Mouse (Mus musculus) hindbrain, embryonic 16.5 days (tissue): ENCODE data around the gene Kif6. TPM values are rescaled to one million over a fixed set of nuclear protein-coding genes. Genes with fewer than 3 reads are reported as not detected.

Experiments
- ATAC-seq: fragments of 200-750 bp; cut with Nextera tagmentation; 2 replicates; pipeline ENCODE4 v1.8.0; 2017; ENCODE audit warnings: moderate TSS enrichment, moderate library complexity
- H3K27ac ChIP-seq: fragments of 300-500 bp; sonication (generic); 2 replicates; pipeline ENCODE4 v1.5.1; 2014; ENCODE audit warnings: low read depth, mild to moderate bottlenecking, control low read depth, low read length, moderate library complexity
- H3K27me3 ChIP-seq: fragments of 300-500 bp; sonication (generic); replicated peaks from 2 replicates; pipeline ENCODE4 v1.6.1; 2014; ENCODE audit warnings: low read length; ENCODE audit not compliant: control insufficient read depth, insufficient read depth
- H3K36me3 ChIP-seq: fragments of 300-500 bp; sonication (generic); 2 replicates; pipeline ENCODE4 v1.6.1; 2014; ENCODE audit warnings: mild to moderate bottlenecking, low read length, moderate library complexity, mixed read lengths; ENCODE audit not compliant: control insufficient read depth, insufficient read depth
- H3K4me1 ChIP-seq: fragments of 300-500 bp; sonication (generic); 2 replicates; pipeline ENCODE4 v1.6.1; 2014; ENCODE audit warnings: low read depth, low read length; ENCODE audit not compliant: control insufficient read depth, insufficient read depth
- H3K4me2 ChIP-seq: fragments of 300-500 bp; sonication (generic); 2 replicates; pipeline ENCODE4 v1.6.1; 2014; ENCODE audit warnings: mild to moderate bottlenecking, low read length, control low read depth, moderate library complexity
- H3K4me3 ChIP-seq: fragments of 300-500 bp; sonication (generic); 2 replicates; pipeline ENCODE4 v1.5.1; 2014; ENCODE audit warnings: mild to moderate bottlenecking, low read length, control low read depth, moderate library complexity
- H3K9ac ChIP-seq: fragments of 300-500 bp; sonication (generic); 2 replicates; pipeline ENCODE4 v1.6.1; 2014; ENCODE audit warnings: low read depth, mild to moderate bottlenecking, control low read depth, low read length, moderate library complexity
- H3K9me3 ChIP-seq: fragments of 300-500 bp; sonication (generic); 2 replicates; pipeline ENCODE4 v1.6.1; 2014; ENCODE audit warnings: mild to moderate bottlenecking, low read length, moderate library complexity; ENCODE audit not compliant: control insufficient read depth
- WGBS: fragments of 180-500 bp; shearing (Covaris S2); extraction: QIAGEN DNeasy Blood & Tissue Kit; methylation state at CpG from one replicate; pipeline ENCODE4 v1.1.7; 2014; 5-methylcytosine and 5-hydroxymethylcytosine counted together
- polyA plus RNA-seq: library from polyadenylated mRNA; unstranded; fragments of >200 nt; fragmentation: Nextera tagmentation; extraction: Ambion mirVana; gene quantifications from 2 replicates; pipeline ENCODE4 v1.2.1, GENCODE M21; 2015

Kif6 gene
- polyA plus RNA-seq, 1 experiment from 2014 or later: 2.0 TPM

GRCm38 (mm10) chr17:49951491-49951855, 336.5 kb downstream of the Kif6 start:
- Histone ChIP-seq H3K36me3 (no peaks in the 10 kb centered on the region), H3K4me1 (peaks cover 8% of the 10 kb centered on the region; the same call in 1 of the 2 replicates), H3K4me3 (peak overlapping the region; percentile 31), H3K9ac (no peak overlapping the region; the same call in 1 of the 2 replicates), H3K27ac (no peak overlapping the region; the same call in 1 of the 2 replicates), H3K4me2 (peak overlapping the region; percentile 71), H3K27me3 (no peaks in the 10 kb centered on the region), H3K9me3 (no peaks in the 10 kb centered on the region)
- peak; percentile 62 for ATAC-seq
- 4% methylated on average over 7 of the region's 7 CpGs for WGBS

- Histone ChIP-seq H3K27ac (peak overlapping the region; percentile 57; the same call in 1 of the 2 replicates), H3K9me3 (no peaks in the 10 kb centered on the region), H3K27me3 (no peaks in the 10 kb centered on the region), H3K9ac (peak overlapping the region; percentile 55), H3K4me1 (peaks cover 8% of the 10 kb centered on the region; the same call in 1 of the 2 replicates), H3K36me3 (no peaks in the 10 kb centered on the region), H3K4me3 (peak overlapping the region; percentile 31), H3K4me2 (peak overlapping the region; percentile 71)
- WGBS: 17% methylated on average over 22 of the region's 22 CpGs
- peak; percentile 63 for ATAC-seq
Measured at GRCm38 (mm10) chr17:49951856-49952607, 337.1 kb downstream of the Kif6 start.

GRCm38 (mm10) chr17:49959021-49959420, 344.1 kb downstream of the Kif6 start:
- no peak overlapping the region for H3K4me2 ChIP-seq
- no peaks in the 10 kb centered on the region for H3K4me1 ChIP-seq
- no peak overlapping the region for H3K4me3 ChIP-seq
- no peaks in the 10 kb centered on the region for H3K27me3 ChIP-seq
- H3K9me3 ChIP-seq: no peaks in the 10 kb centered on the region; the same call in 1 of the 2 replicates
- H3K9ac ChIP-seq: no peak overlapping the region
- no peak for ATAC-seq
- no peak overlapping the region for H3K27ac ChIP-seq
- no peaks in the 10 kb centered on the region for H3K36me3 ChIP-seq

Other genes with a start within 250 kb of the Kif6 start
- 4.5 and 6.1 TPM in 2 replicates for gene Mocs1, start 186.8 kb upstream of the Kif6 start, polyA plus RNA-seq
- gene Daam2, start 50.8 kb upstream of the Kif6 start, polyA plus RNA-seq: 2.1 and 2.4 TPM in 2 replicates